Mouse (Mus musculus) right cerebral cortex, postnatal 4 days (tissue): ENCODE measurements around the gene Tlr8.
A peak's percentile ranks its signal among the peaks of the same experiment; 100 is the strongest.
"Not testable (repeated sequence)": the region's sequence is repeated elsewhere in the genome, so short reads cannot be mapped to it uniquely, and the experiment has no call there.

Experiments
- DNase-seq: peaks from one replicate; pipeline ENCODE4 v3.0.0-alpha.2; 2022

Gene Tlr8

DNA sequence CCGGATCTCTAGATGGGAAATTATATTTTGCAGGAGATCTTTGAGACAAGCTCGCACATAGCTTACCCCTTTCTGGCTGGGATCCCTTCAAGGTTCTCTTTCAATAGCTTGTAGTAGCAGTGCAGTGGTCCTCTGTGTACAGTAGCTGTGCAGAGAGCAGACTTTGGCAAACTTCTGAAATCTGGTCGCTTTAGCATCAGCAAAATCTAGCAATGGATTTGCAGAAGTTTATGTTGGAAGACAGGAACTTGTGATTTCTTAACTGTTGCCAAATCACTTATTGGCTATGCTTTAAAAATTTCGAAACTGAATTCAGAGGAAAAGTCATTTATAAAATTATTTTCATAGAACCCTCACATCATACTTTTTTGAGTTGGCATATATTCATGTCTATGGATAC, at the start of gene Tlr8:
TSS of gene Tlr8 (minus strand) at position 244 of the 400 bp plus-strand sequence.
- no peak for DNase-seq

GRCm38 (mm10) chrX:167302061-167302460, 37.9 kb upstream of the Tlr8 start:
- not testable (repeated sequence) for DNase-seq

- DNase-seq = peak; percentile 79
Measured at GRCm38 (mm10) chrX:167276953-167277352, 12.8 kb upstream of the Tlr8 start.

DNA sequence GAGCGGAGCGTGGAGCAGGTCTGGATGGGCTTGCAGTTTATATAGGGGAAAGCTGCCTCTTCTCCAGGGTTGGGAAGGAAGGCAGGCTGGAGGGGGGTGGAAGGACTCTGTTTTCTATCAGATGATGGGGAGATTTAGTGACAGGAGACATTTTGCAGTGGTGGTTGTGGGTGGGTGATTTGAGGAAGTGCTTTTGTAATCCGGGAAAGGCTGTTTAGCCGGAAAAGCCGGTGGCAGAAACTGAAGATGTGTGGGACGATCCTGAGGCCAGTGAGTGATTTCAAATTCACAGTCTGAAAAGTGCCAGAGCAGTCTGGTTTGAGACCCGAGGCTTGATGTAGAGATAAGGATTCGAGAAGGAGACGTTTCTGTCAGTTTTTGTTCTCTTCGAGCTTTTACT, 12.4 kb upstream of the Tlr8 start:
- DNase-seq = no peak

DNA sequence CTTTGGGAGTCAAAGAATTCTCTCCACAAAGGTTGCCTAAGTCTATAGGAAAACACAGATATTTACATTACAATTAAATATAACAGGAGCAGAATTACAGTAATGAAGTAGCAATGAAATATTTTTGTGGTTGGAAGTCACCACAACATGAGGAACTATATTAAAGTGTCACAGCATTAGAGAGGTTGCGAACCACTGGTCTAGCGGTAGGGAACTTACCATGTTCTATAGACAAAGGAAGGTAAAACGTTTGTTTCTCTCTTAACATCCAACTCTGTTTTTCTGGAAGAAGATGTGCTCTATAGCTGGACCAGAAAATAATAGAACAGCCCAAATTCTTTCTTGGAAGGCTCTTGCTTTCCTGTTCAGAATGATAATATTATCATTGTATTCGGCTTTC, 599 bp downstream of the Tlr8 start:
- DNase-seq = no peak

DNA sequence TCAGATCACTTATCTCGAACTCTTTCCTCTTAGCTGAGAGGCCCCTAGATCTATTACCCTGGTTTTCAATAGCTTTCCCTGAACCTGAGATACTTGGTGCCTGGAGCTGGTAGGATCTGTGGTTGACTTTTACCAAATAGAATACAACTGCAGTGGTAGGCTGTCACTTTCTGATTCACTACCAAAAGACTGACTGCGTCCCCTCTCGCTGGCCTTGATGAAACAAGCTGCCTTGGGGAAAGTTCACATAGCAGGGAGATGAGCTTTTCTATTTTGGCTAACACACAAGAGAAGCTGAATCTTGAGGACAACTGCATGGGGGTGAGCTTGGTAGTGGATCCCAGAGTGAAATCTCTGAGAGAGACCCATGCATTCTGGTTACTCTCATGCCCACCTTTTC, 22.4 kb downstream of the Tlr8 start:
- DNase-seq = no peak

DNA sequence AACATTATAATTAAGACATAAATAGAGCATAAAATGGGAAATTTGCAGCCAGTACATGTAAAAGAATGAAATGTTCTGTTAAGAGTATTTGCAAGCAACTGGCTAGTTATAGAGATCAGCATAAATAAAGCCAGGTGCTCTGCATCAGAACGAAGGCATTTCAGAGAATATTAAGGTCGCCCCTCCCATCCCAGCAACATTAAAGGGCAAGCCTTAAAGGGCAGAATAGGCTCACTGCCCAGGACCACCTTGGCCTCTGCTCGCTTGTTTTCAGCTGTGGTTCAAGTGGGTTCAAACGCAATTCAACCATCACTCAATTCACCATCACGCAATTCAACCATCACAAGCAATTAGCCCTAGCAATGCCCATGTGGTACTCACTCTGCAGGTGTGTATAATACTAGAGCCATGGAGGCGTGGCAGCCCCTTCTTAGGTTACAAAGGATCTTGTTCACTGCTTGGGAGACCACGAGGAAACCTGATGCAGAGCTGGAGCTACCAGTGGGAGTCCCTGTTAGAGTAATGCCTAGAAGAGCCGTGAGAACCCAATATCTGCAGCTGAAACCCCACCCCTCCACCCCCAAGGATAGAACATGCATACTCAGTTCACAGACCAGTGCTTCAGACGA, 24.7 kb downstream of the Tlr8 start:
- no peak for DNase-seq

GRCm38 (mm10) chrX:167233104-167233687, 30.9 kb downstream of the Tlr8 start:
- peak; percentile 80 for DNase-seq

- DNase-seq = no peak
Measured at GRCm38 (mm10) chrX:167231150-167231549, 33.0 kb downstream of the Tlr8 start.

GRCm38 (mm10) chrX:167229819-167230218, 34.3 kb downstream of the Tlr8 start:
- no peak for DNase-seq

GRCm38 (mm10) chrX:167229206-167229605, 34.9 kb downstream of the Tlr8 start:
- peak; percentile 35 for DNase-seq

- no peak for DNase-seq
Measured at GRCm38 (mm10) chrX:167227756-167228155, 36.4 kb downstream of the Tlr8 start.

DNA sequence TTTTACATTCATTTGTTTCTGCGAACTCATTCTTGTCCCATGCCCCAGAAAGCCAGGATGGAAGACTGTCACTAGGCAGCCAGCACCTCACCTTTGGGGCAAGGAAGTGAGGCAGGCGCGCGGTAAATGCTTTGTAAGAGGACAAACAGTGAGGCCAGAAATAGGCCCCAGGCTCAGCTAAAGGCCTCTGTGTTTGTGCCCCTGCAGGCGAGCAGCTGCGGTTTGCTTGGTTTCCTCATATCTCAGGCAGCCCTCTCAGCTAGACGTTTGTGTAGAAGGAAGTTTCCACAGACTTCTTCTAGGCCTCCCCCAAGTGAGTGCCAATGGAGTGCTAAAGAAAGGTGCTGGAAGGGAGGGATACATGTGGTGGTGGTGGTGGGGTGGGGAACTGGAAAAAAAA, 37.0 kb downstream of the Tlr8 start:
- no peak for DNase-seq

GRCm38 (mm10) chrX:167226570-167226969, 37.6 kb downstream of the Tlr8 start:
- DNase-seq = no peak

DNA sequence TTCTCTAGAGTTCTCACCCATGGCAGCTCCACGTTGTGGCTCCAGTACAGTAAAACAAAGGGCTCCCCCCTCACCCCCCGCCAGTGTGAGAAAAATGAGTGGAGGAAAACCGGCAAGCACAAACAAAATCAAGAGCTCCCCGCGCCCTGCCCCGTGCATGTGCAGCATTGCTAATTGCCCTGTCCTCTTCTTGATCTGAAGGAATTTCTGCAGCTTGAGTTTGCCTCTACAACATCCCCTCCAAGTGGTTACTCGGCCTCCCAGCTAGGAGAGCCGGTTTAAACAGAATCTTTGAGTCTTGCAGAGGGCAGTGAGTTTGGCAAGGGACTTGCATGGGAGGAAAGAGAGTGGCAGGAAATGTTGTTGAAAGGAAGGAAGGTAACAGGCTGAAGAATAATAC, 51.4 kb downstream of the Tlr8 start:
- DNase-seq = peak; percentile 28

- DNase-seq = no peak
Measured at GRCm38 (mm10) chrX:167211871-167212555, 52.1 kb downstream of the Tlr8 start.

DNA sequence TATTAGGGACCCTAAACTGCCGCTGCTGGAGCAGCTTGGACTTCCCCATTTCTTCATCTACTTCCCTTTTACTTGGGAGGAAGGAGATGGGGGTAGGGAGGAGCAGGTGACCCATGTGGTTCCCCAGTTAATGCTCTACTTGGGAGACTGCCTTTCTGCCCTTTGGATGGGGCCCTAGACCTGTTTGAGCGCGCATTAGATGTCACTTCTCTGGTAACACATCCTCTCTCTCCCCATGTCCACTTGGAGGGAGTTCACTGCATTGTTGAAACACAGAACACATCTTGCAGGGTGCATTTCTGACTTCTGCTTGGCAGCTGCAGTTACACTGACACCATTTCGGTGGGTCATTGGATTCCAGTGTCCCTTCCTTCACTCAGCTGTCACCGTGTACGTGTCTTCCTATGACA, 53.8 kb downstream of the Tlr8 start:
- no peak for DNase-seq

DNA sequence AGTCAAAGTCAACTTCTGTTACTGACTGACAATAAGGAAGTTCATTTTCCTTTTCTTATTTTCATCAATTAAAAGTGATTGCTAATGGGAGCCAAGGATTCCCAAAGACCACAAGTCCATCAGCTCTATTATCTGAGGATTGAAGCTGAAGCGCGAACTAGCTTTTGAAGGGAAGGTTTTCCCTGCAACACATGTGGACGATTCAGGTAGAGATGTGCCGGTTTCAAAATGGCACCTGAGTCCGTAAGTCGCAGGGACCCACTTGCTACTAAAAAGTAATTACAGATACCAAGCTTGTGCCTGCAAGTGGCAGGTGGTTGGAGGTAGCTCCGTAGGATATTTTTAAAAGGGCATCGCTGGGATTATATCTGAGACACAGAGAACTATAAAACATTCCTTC, 54.3 kb downstream of the Tlr8 start:
- no peak for DNase-seq

DNA sequence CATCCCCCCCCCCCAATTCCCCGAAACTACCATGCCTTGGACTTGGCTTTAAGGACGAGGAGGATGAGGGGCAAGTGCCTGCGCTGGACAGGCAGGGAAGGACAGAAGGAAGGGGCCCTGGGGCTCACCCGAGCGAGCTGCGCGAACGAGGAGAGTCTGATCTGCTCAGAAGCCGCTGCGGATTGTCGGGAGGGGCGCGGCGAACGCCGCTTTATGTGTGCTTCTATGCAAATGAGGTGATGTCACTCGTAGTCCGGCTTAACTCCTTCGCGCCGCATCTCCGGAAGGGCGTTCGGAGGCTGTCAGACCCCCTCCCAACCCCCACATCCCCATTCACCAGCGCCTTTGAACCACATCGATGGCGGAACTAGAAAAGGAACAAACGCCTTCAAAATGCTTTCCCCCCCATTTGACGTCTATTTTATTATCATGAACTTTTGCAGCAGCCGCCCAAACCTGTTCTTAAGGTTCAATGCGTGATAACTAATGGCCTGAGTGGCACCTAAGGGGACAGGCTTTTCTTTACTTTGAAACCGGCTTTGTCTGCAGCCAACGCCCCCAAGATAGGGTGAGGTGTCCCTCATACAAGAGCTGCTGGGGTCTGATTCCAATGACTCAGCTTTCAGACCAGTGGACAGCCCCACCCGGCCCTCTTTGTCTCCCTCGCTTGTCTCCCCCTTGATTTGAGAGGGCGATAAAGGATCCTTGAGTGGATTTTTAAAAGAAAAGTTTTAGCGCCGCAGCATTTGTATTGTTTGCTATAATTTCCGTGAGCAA, 55.0 kb downstream of the Tlr8 start, which contains the start of gene Tmsb4x:
TSS of gene Tmsb4x (minus strand) at position 338 of the 777 bp plus-strand sequence.
- peak; percentile 77 for DNase-seq

- peak; percentile 36 for DNase-seq
Measured at GRCm38 (mm10) chrX:167208506-167208820, 55.7 kb downstream of the Tlr8 start.

DNA sequence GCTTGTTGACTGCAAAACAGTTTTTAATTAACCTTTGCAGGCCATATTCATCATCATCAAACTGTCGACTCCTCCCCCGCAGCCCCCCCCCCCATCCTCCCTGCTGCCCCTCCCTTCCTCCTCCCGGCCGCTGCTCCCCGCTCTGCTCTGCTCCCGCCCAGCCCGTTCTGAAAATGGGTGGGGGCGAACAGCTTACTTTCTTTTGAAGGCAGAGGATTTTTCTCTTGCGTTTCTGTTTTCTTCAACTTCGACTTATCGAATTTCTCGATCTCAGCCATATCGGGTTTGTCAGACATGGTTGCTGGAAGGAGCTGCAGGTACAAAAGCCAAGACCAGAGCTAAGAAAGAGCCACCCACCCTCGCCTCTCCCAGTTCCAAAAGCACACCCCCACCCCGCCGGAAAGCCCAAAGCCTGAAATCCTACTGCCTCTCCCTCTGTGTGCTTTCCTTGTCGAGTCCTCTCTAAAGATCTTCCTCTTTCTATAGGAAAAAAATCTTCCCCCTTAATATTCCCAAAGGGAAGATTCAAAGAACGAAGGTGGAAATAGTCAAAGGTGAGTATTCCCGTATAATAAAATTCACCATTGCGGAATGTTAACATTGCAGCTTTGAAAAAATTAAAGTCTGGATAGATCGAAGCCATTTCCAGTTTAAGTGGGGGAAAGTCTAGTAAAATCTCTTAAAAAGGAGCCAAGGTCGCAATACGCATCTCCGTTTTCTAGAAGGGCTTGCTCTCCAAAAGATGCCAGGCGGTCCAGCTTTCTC, 56.2 kb downstream of the Tlr8 start:
- DNase-seq = peak; percentile 34

GRCm38 (mm10) chrX:167205813-167206520, 58.2 kb downstream of the Tlr8 start:
- DNase-seq = no peak
